Mouse (Mus musculus): ENCODE results near the gene Rpl36.

GRCm38 (mm10) chr17:56613236-56613844 is at the start of gene Rpl36:
- peak; percentile 93 for TF ChIP-seq CTCF (conservative IDR thresholded peaks at IDR 0.05; ENCODE audit: low read length)
- TF ChIP-seq POU5F1 (IDR thresholded peaks at IDR 0.05; ENCODE audit: borderline replicate concordance, low read length) = no peak
